Mouse (Mus musculus): ENCODE measurements around the gene Zbtb25. TPM values are rescaled to one million over a fixed set of nuclear protein-coding genes. Genes with fewer than 3 reads are reported as not detected.

The Zbtb25 gene
- 10 to 100 TPM in 2 of 4 experiments, 1 to 10 TPM in 2; 6.7 to 11.3 (median 8.8) TPM for total RNA-seq (2022)

GRCm38 (mm10) chr12:76369206-76369977 is at the start of gene Zbtb25:
Gene Zbtb25 (minus strand): TSS chr12:76369602.
- DNase-seq (ENCODE audit: low spot score), result peak; percentile 61

GRCm38 (mm10) chr12:76418346-76418745 is 48.9 kb upstream of the Zbtb25 start:
- no peak for DNase-seq (ENCODE audit: low spot score)

- DNase-seq (ENCODE audit: low spot score), result no peak
These were observed 48.0 kb upstream of the Zbtb25 start, which contains the start of gene Ppp1r36 for GRCm38 (mm10) chr12:76417433-76417854. Gene Ppp1r36 (plus strand): TSS chr12:76417538.

GRCm38 (mm10) chr12:76415383-76416010 is 46.1 kb upstream of the Zbtb25 start:
- DNase-seq (ENCODE audit: low spot score), result no peak

GRCm38 (mm10) chr12:76409166-76409565 is 39.8 kb upstream of the Zbtb25 start:
- no peak for DNase-seq (ENCODE audit: low spot score)

- DNase-seq (ENCODE audit: low spot score), result no peak
These were observed 37.8 kb upstream of the Zbtb25 start for GRCm38 (mm10) chr12:76407184-76407583.

- DNase-seq (ENCODE audit: low spot score), result no peak
These were observed 36.6 kb upstream of the Zbtb25 start for GRCm38 (mm10) chr12:76405971-76406370.

GRCm38 (mm10) chr12:76405183-76405970 is 36.0 kb upstream of the Zbtb25 start:
- no peak for DNase-seq (ENCODE audit: low spot score)

GRCm38 (mm10) chr12:76404836-76405182 is 35.4 kb upstream of the Zbtb25 start:
- no peak for DNase-seq (ENCODE audit: low spot score)

GRCm38 (mm10) chr12:76403886-76404537 is 34.6 kb upstream of the Zbtb25 start, which contains the start of gene Hspa2:
Gene Hspa2 (plus strand): TSS chr12:76404176.
- peak; percentile 100 for DNase-seq (ENCODE audit: low spot score)

GRCm38 (mm10) chr12:76402991-76403885 is 33.8 kb upstream of the Zbtb25 start:
- no peak for DNase-seq (ENCODE audit: low spot score)

- no peak for DNase-seq (ENCODE audit: low spot score)
These were observed 32.3 kb upstream of the Zbtb25 start for GRCm38 (mm10) chr12:76401674-76402073.

GRCm38 (mm10) chr12:76397281-76397680 is 27.9 kb upstream of the Zbtb25 start:
- DNase-seq (ENCODE audit: low spot score), result no peak

- no peak for DNase-seq (ENCODE audit: low spot score)
These were observed 23.6 kb upstream of the Zbtb25 start for GRCm38 (mm10) chr12:76392979-76393378.

- no peak for DNase-seq (ENCODE audit: low spot score)
These were observed 22.3 kb upstream of the Zbtb25 start for GRCm38 (mm10) chr12:76391595-76392271.

GRCm38 (mm10) chr12:76388794-76389193 is 19.4 kb upstream of the Zbtb25 start:
- no peak for DNase-seq (ENCODE audit: low spot score)

GRCm38 (mm10) chr12:76385342-76385741 is 15.9 kb upstream of the Zbtb25 start:
- no peak for DNase-seq (ENCODE audit: low spot score)

- DNase-seq (ENCODE audit: low spot score), result no peak
These were observed 10.7 kb upstream of the Zbtb25 start for GRCm38 (mm10) chr12:76380151-76380550.

- DNase-seq (ENCODE audit: low spot score), result no peak
These were observed 9.2 kb upstream of the Zbtb25 start for GRCm38 (mm10) chr12:76378556-76378955.

- no peak for DNase-seq (ENCODE audit: low spot score)
These were observed 8.3 kb upstream of the Zbtb25 start for GRCm38 (mm10) chr12:76377726-76378125.
